Mouse (Mus musculus) myocyte (in vitro differentiated cells): Measurements from ENCODE around the gene Ggact.

Experiments
- MAX ChIP-seq: IDR thresholded peaks from one replicate; pipeline ENCODE4 v1.6.1; 2011; ENCODE audit warnings: low read depth, mild to moderate bottlenecking, control low read depth
- POLR2A ChIP-seq: IDR thresholded peaks from one replicate; pipeline ENCODE4 v1.6.1; 2011; ENCODE audit warnings: low read depth, mild to moderate bottlenecking, control low read depth, moderate library complexity; ENCODE audit not compliant: insufficient read length
- REST ChIP-seq: IDR thresholded peaks from one replicate; pipeline ENCODE4 v1.6.1; 2011; ENCODE audit warnings: mild to moderate bottlenecking, control low read depth, moderate library complexity; ENCODE audit not compliant: insufficient read depth, insufficient read length
- TCF12 ChIP-seq: IDR thresholded peaks from one replicate; pipeline ENCODE4 v1.6.1; 2011; ENCODE audit warnings: mild to moderate bottlenecking, control low read depth; ENCODE audit not compliant: poor library complexity, insufficient read depth, severe bottlenecking
- USF1 ChIP-seq: IDR thresholded peaks from one replicate; pipeline ENCODE4 v1.6.1; 2011; ENCODE audit warnings: low read depth, mild to moderate bottlenecking, control low read depth, moderate library complexity

GRCm38 (mm10) chr14:122887278-122887677, 26.3 kb downstream of the Ggact start:
- TF ChIP-seq POLR2A (no peak), USF1 (no peak), MAX (no peak), TCF12 (no peak), REST (no peak)
